Mouse (Mus musculus) T-helper 1 cell (primary cell): Measurements from ENCODE around the gene Ang6.
"Not testable (repeated sequence)": the region's sequence is repeated elsewhere in the genome, so short reads cannot be mapped to it uniquely, and the experiment has no call there.

Experiments used
- in situ Hi-C: fragments of 300-600 bp; cut with MboI, MseI; formaldehyde crosslinking; loops from one replicate; pipeline ENCODE4 v1.15.1; 2025; ENCODE audit warnings: high pct_unique_total_duplicates

The Ang6 gene

DNA sequence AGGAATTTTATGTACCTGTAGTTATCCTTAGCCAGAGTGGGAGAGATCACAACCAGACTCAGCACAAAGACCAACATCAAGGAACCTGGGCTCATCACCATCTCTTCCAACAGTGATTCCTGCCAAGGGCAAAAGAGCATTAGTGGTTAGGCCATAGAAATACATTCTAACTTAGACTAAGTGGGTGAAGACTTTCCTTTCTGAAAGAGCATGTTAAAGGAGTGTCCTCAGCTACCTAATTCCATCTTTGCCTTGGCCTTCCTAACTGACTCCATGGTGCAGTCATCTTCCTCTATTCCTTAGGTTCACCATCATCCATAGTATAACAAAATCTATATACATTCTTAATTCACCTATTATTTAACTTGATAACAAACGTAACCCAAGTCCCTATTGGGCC, at the start of gene Ang6:
Gene Ang6, minus strand, starts transcription at position 101 of the 400 bp plus-strand sequence.
- in situ Hi-C loops, result no loop called here

DNA sequence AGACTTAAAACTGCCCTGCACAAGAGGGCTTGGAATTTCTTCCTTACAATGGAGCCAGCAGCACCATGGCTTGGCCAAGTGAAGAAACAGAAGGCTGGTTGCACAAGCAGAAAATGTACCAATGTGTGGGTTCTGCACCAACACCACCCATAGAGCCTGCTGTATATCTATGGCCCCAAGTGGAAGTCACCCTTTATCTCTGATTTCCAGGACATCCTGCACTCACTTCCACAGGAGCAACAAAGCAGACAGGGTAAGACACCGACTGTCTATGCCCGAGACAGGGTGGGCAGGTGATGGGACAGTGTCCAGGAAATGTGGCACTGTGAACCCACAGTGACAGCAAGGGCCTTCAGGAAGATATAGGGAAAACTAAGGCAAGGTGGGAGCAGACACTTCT, 44.5 kb upstream of the Ang6 start:
- in situ Hi-C loops, result not testable (repeated sequence)

GRCm38 (mm10) chr14:44031828-44032227, 29.8 kb upstream of the Ang6 start:
- in situ Hi-C loops, result not testable (repeated sequence)

- in situ Hi-C loops, result loop anchor here (5.0 kb wide), 1 partner anchor 47 kb away; no protein-coding TSS in a partner anchor
Observed at GRCm38 (mm10) chr14:44009686-44010085, 7.6 kb upstream of the Ang6 start.

GRCm38 (mm10) chr14:44008021-44008420, 6.0 kb upstream of the Ang6 start:
- in situ Hi-C loops, result loop anchor here (5.0 kb wide), 1 partner anchor 46 kb away; no protein-coding TSS in a partner anchor

DNA sequence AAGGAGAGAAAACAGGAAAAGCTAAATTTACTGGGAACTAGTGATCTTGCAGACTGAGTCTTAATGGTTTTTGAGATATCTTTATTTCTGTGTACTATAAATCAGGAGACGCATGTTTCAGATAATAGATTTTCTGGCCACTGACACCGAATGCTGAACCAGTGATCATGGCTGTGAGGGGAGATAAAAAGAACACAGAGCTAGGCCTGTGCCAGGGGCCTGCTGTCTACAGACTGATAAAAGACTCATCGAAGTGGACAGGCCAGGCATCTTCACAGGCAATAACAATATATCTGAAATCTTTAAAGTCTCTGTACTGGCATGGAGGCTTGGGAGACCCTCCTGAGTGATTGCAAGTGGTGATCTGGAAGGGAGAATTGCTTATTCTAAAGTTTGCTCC, 469 bp downstream of the Ang6 start:
- in situ Hi-C loops, result no loop called here

DNA sequence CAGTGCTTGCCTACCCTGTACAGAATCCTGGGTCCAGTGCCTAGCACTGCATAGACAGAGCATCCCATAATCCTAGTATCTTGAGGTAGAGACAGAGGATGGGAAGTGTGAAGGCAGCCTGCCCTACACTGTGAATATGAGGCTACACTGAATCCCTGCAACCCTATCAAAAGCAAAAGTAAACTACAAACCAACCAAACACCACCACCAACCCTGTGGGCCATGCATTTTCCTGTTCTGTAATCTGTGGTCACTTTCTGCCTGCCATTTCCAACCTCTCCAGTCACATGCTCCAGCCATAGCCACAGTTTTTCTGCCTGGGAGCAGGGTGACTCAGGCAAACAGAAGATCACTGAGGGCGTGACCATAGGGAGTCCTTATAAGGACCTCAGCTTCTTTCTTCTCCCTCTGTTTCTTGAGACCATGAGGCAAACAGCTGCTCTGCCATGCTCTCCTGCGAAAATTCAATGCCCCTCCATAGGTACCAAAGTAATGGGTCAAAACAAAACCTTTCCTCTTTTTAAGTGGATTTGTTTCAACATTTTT, 3.5 kb downstream of the Ang6 start:
- in situ Hi-C loops, result loop anchor here (10.0 kb wide), 1 partner anchor 446 kb away; no protein-coding TSS in a partner anchor

GRCm38 (mm10) chr14:43987404-43987803, 14.7 kb downstream of the Ang6 start:
- in situ Hi-C loops, result not testable (repeated sequence)

DNA sequence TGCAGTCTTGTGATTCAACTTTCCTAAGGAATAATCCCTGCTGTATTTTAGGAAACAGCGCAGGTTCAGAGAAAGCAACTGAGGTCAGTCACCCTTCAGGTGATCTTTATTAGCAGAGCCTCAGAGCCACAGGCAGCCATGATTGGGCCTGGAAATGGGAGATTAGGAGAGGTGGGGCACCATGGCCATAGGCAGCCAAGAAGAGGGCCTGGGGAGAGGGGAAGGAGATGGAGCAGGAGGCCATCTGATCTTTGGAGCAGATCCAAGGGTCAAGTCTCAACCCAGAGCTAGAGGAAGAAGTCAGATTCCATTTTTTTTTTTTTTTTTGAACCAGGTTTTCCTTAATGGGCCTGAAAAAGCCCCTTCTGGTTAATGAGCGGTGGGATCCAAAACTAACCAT, 15.9 kb downstream of the Ang6 start:
- in situ Hi-C loops, result no loop called here

GRCm38 (mm10) chr14:43983897-43984296, 18.2 kb downstream of the Ang6 start:
- in situ Hi-C loops, result loop anchor here (5.0 kb wide), 1 partner anchor 47 kb away; no protein-coding TSS in a partner anchor

DNA sequence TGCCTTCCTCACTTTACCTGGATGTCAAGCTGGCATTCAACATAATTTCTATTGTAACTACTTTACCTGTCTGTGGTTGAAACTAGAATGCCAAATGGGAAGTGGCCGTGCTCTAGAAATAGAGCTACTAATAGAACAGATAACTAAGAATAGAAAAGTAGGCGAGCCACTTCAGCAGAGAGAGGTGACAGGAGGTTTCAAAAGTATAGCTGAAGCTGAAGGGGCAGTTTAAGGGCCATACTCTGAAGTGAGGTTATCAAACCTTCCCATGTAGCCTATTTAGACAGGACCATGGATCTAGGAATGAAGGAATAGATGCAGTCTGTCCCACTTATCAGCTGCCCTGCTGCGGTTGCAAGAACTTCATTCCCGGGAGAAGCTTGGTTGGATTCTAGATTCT, 18.6 kb downstream of the Ang6 start:
- in situ Hi-C loops, result loop anchor here (5.0 kb wide), 1 partner anchor 46 kb away; no protein-coding TSS in a partner anchor

- in situ Hi-C loops, result not testable (repeated sequence)
Observed at GRCm38 (mm10) chr14:43956769-43957168, 45.3 kb downstream of the Ang6 start, which contains the start of gene Ang5. Gene Ang5 (plus strand): TSS chr14:43957069.

GRCm38 (mm10) chr14:43955074-43955473, 47.0 kb downstream of the Ang6 start:
- in situ Hi-C loops, result not testable (repeated sequence)

- in situ Hi-C loops, result not testable (repeated sequence)
Observed at GRCm38 (mm10) chr14:43953382-43953781, 48.7 kb downstream of the Ang6 start.
